Mouse (Mus musculus) stomach, embryonic 16.5 days (tissue): ENCODE results near the gene Tnks1bp1. TPM values are rescaled to one million over a fixed set of nuclear protein-coding genes. Genes with fewer than 3 reads are reported as not detected.

ENCODE experiments used
- ATAC-seq: fragments of 200-750 bp; cut with Nextera tagmentation; 2 replicates; pipeline ENCODE4 v1.8.0; 2017; ENCODE audit warnings: moderate number of reproducible peaks, moderate TSS enrichment; ENCODE audit not compliant: insufficient read depth, low FRiP score
- H3K27ac ChIP-seq: fragments of 300-500 bp; sonication (generic); 2 replicates; pipeline ENCODE4 v1.5.1; 2014; ENCODE audit warnings: low read length
- H3K27me3 ChIP-seq: fragments of 300-500 bp; sonication (generic); 2 replicates; pipeline ENCODE4 v1.6.1; 2014; ENCODE audit warnings: low read length, control low read depth, mixed read lengths; ENCODE audit not compliant: control insufficient read depth, insufficient read depth
- H3K36me3 ChIP-seq: fragments of 300-500 bp; sonication (generic); 2 replicates; pipeline ENCODE4 v1.6.1; 2014; ENCODE audit warnings: low read length; ENCODE audit not compliant: control insufficient read depth, insufficient read depth
- H3K4me1 ChIP-seq: fragments of 300-500 bp; sonication (generic); 2 replicates; pipeline ENCODE4 v1.6.1; 2014; ENCODE audit warnings: low read length, control low read depth, mixed read lengths; ENCODE audit not compliant: control insufficient read depth, insufficient read depth
- H3K4me2 ChIP-seq: fragments of 300-500 bp; sonication (generic); 2 replicates; pipeline ENCODE4 v1.6.1; 2014; ENCODE audit warnings: low read depth, low read length, mixed read lengths
- H3K4me3 ChIP-seq: fragments of 300-500 bp; sonication (generic); replicated peaks from 2 replicates; pipeline ENCODE4 v1.5.1; 2014; ENCODE audit warnings: mild to moderate bottlenecking, low read length
- H3K9ac ChIP-seq: fragments of 300-500 bp; sonication (generic); 2 replicates; pipeline ENCODE4 v1.6.1; 2014; ENCODE audit warnings: low read length
- H3K9me3 ChIP-seq: fragments of 300-500 bp; sonication (generic); replicated peaks from 2 replicates; pipeline ENCODE4 v1.6.1; 2016; ENCODE audit warnings: low read length, control low read depth; ENCODE audit not compliant: control insufficient read depth
- WGBS: fragments of 180-500 bp; shearing (Covaris S2); extraction: QIAGEN DNeasy Blood & Tissue Kit; methylation state at CpG from one replicate; pipeline ENCODE4 v1.1.7; 2014; 5-methylcytosine and 5-hydroxymethylcytosine counted together
- polyA plus RNA-seq: library from polyadenylated mRNA; unstranded; fragments of >200 nt; fragmentation: Nextera tagmentation; extraction: Ambion mirVana; gene quantifications from 2 replicates; pipeline ENCODE4 v1.2.1, GENCODE M21; 2015

Gene Tnks1bp1
- polyA plus RNA-seq, 1 experiment from 2014 or later: 66.9 TPM

DNA sequence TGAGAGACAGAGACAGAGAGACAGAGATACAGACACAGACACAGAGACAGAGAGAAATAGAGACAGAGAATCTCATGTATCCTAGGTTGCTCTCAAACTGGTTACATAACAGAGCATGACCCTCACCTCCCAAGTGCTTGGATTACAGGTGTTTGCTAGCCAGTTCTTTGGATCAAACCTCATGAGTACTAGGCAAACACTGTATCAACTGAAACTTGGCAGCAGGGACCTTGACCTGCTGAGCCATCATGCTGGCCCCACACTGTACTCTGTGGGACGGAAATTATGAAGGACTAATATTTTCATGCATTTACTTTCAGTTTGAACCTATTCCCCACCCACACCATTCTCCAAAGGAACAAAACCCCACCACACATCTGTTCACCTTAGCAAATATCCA, 45.6 kb downstream of the Tnks1bp1 start:
- WGBS: 53% methylated on average over 1 of the region's 1 CpGs
- Histone ChIP-seq H3K36me3 (no peaks in the 10 kb centered on the region), H3K27ac (no peak overlapping the region; the same call in 1 of the 2 replicates), H3K4me1 (peaks cover 7% of the 10 kb centered on the region; the same call in 1 of the 2 replicates), H3K9me3 (no peaks in the 10 kb centered on the region), H3K9ac (no peak overlapping the region), H3K4me2 (no peak overlapping the region), H3K27me3 (no peaks in the 10 kb centered on the region), H3K4me3 (no peak overlapping the region)
- ATAC-seq: peak; percentile 65; the same call in 1 of the 2 replicates

DNA sequence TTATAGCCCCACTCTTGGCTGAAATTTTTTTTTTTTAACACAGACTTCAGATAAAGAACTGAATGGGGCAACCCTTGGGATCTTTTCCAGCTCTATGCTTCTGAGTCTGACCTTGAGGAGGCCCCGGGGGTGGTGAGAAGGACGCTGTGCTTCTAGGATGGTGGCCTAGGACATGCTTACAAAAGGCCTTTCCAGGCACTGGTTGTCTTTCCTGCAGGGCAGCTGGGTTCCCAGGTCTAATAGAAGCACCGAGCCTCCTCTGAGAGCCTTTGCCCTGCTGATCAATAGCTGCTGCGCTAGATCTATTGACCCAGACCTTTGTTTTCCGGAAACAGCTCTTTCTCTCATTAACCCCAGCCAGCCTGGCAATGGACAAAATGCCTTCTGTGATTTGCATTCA, 48.1 kb downstream of the Tnks1bp1 start:
- 0 out of 2 replicates have a peak, but pooled peaks cover 6% of the 10 kb centered on the region for H3K4me1 ChIP-seq
- no peak overlapping the region for H3K4me3 ChIP-seq
- ATAC-seq: no peak

DNA sequence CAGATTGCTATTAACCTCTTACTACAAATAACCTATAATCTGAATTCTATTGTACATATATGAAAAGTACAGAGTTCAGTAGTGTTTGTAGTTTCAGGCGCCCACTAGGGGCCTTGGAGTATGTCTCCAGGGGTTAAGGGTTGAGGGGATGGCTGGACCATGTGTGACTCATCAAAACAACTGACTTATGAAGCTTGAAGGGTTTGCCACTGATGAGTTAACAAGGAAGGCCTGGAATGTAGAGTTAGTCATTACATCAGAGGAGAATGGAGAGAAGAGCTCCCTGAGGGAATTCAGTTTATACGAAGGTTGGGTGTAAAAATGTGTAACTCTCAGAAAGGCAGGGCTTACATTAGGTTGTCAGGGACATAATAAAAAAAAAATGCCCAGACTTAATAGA, 50.2 kb downstream of the Tnks1bp1 start:
- WGBS: 79% methylated on average over 2 of the region's 2 CpGs
- Histone ChIP-seq H3K27me3 (no peaks in the 10 kb centered on the region), H3K9ac (no peak overlapping the region), H3K4me2 (no peak overlapping the region), H3K36me3 (no peaks in the 10 kb centered on the region), H3K9me3 (peaks cover 4% of the 10 kb centered on the region; the same call in 1 of the 2 replicates), H3K27ac (no peak overlapping the region), H3K4me1 (0 out of 2 replicates have a peak, but pooled peaks cover 6% of the 10 kb centered on the region), H3K4me3 (no peak overlapping the region)
- no peak for ATAC-seq

More for the DNA sequence above, 48.1 kb downstream of the Tnks1bp1 start:
- 39% methylated on average over 5 of the region's 5 CpGs for WGBS
- H3K27me3 ChIP-seq: no peaks in the 10 kb centered on the region
- H3K4me2 ChIP-seq: no peak overlapping the region
- H3K27ac ChIP-seq: no peak overlapping the region
- H3K9me3 ChIP-seq: peaks cover 3% of the 10 kb centered on the region; the same call in 1 of the 2 replicates
- no peaks in the 10 kb centered on the region for H3K36me3 ChIP-seq
- no peak overlapping the region for H3K9ac ChIP-seq

DNA sequence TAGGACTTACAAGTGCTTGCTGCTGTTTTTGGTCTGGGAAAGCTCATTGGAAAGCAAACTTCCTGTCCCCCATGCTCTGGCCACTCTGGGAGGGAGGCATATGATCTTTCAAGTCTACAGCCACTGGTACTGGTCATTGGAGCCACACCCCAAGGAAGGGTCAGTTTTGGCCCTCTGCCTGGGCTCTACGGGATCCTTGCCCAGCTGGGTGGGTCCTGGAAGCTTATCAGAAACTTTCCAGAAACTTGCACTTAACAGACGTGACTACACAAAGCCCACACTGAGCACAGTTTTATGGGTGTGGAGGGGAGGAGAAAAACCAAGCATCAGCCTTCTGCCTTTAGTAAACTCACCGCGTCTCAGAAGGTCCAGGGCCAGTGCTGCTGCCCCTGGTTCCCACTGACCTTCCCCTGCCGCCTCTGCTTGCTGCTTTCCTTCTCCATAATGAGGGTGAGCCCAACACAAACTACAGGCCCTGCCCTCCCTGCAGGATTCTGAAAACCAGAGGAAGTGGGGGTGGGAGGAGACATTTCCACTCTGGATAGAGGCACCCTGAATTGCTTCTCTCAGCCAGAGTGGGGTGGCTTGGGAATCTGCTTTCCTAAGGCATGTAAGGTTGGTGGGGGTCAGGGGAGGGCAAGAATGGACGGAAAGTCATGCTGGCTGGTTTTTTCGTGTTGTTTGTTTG, 51.1 kb downstream of the Tnks1bp1 start:
- Histone ChIP-seq H3K27ac (peak overlapping the region; percentile 85), H3K4me1 (0 out of 2 replicates have a peak, but pooled peaks cover 6% of the 10 kb centered on the region), H3K9ac (0 out of 2 replicates have a peak overlapping the region, but pooled peaks have one; percentile 43), H3K9me3 (peaks cover 4% of the 10 kb centered on the region; the same call in 1 of the 2 replicates), H3K4me3 (peak overlapping the region; percentile 25), H3K4me2 (peak overlapping the region; percentile 28), H3K27me3 (no peaks in the 10 kb centered on the region), H3K36me3 (no peaks in the 10 kb centered on the region)
- peak; percentile 88 for ATAC-seq
- 56% methylated on average over 7 of the region's 7 CpGs for WGBS

DNA sequence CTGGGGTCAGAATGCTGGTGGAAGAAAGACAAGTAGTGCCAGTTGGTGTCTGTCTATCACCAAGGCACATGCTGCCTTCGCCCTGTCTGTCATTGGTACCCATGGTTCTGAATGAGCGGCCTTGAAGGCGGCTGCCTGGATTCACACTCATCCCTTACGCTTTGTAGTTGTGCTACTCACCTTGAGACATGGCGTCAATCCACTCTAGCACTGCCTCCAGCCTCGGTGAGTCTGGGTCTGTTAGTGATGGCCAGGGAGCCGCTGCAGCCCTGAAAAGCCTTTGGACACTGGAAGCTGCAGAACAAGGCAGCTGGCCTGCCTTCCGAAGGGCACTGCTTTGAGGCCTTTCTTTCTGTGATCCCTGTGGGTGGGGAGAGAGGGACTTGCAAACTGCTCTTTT, 55.4 kb downstream of the Tnks1bp1 start:
- Histone ChIP-seq H3K4me1 (peaks cover 14% of the 10 kb centered on the region), H3K27me3 (no peaks in the 10 kb centered on the region), H3K9ac (no peak overlapping the region), H3K4me3 (no peak overlapping the region), H3K27ac (no peak overlapping the region), H3K4me2 (no peak overlapping the region), H3K36me3 (no peaks in the 10 kb centered on the region), H3K9me3 (peaks cover 4% of the 10 kb centered on the region; the same call in 1 of the 2 replicates)
- no peak for ATAC-seq
- WGBS: 79% methylated on average over 8 of the region's 8 CpGs

DNA sequence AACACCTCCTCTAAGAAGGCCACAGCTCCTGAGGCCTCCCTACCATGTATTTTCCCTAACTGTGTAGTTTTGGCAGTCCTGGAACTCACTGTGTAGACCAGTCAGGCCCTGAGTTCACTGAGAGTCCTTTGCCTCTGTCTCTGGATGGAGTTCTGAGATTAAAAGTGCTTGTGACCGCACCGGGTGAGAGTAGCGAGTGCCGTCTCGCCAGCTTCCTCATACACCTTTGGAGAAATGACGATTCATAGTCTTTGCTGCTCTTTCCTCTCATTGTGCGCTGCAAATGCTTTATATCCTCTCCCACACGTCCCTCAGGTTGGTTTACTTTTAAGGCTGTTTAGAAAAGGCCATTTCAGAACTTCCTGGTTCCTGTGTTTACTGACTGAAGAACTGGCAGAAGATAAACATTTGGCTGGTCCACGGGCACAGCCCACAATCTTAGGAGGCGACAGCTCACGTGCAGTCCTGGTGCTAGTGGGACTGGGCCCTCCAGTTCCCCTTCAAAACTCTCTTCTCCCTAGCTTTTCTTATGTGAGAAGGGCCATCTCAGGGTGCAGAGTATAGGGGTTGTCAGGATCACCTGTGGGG, 57.7 kb downstream of the Tnks1bp1 start:
- no peaks in the 10 kb centered on the region for H3K27me3 ChIP-seq
- peak overlapping the region; percentile 13; the same call in 1 of the 2 replicates for H3K4me2 ChIP-seq
- H3K36me3 ChIP-seq: no peaks in the 10 kb centered on the region
- peaks cover 4% of the 10 kb centered on the region; the same call in 1 of the 2 replicates for H3K9me3 ChIP-seq
- ATAC-seq: peak; percentile 83
- peak overlapping the region; percentile 23; the same call in 1 of the 2 replicates for H3K9ac ChIP-seq
- peak overlapping the region; percentile 82 for H3K27ac ChIP-seq
- H3K4me3 ChIP-seq: no peak overlapping the region
- peaks cover 8% of the 10 kb centered on the region for H3K4me1 ChIP-seq
- 27% methylated on average over 11 of the region's 11 CpGs for WGBS

DNA sequence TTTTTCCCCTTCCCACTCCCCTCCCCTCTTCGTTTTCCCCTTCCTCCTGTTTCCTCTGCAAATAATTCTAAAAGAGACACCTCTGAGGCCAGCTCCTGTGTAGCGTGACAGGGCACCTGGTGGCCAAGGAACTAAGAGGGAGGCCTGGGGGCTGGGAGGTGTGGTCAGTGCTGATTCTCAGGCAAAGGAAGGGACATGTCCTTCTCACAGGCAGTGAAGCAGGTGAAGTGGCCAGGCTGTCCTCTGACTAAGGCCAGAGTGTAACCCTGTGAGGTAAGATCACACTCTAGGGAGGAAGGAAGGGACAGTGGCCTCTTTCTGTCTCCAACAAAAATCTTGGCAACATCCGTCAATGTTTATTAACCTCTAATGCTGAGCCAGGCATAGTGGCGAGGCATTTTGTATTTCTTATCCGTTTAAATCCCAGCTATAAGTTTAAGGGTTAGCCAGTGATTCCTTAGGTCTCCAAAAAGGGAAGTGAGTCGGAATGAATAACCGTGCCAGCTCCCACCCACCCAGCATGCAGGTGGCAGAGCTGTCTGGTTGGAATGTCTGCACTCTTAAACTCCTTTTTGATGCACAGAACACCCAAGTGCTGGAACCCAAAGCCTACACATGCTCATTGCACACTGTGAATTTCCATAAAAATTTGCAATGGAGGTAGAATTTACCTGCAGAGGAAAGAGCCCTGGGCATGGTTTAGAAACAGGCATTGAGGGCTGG, 58.4 kb downstream of the Tnks1bp1 start:
- Histone ChIP-seq H3K4me1 (peaks cover 8% of the 10 kb centered on the region), H3K9me3 (no peaks in the 10 kb centered on the region; the same call in 1 of the 2 replicates), H3K4me3 (no peak overlapping the region), H3K27me3 (no peaks in the 10 kb centered on the region), H3K27ac (peak overlapping the region; percentile 82), H3K9ac (no peak overlapping the region), H3K36me3 (no peaks in the 10 kb centered on the region), H3K4me2 (no peak overlapping the region)
- ATAC-seq: no peak
- 44% methylated on average over 7 of the region's 7 CpGs for WGBS

DNA sequence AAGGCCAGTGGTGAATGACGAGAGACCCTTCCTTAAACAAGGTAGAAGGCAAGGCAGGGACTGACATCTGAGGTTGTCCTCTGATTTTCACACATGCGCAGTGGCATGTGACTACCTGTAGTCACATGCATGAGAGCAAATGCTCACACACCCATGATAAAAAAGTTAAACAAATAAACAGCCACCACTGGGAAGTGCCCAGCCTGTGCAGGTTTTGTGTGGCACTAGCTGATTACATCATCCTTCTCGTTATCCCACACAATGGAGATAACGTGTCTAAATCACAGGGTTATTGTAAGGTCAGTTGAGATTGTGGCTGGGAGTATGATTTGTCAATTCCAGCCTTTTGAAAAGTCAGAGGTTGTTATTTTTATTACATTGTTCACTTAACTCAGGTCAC, 59.1 kb downstream of the Tnks1bp1 start:
- no peaks in the 10 kb centered on the region for H3K9me3 ChIP-seq
- H3K36me3 ChIP-seq: no peaks in the 10 kb centered on the region
- peak; percentile 87 for ATAC-seq
- peak overlapping the region; percentile 82 for H3K27ac ChIP-seq
- H3K4me1 ChIP-seq: peaks cover 8% of the 10 kb centered on the region
- H3K9ac ChIP-seq: no peak overlapping the region
- 41% methylated on average over 4 of the region's 4 CpGs for WGBS
- H3K27me3 ChIP-seq: no peaks in the 10 kb centered on the region
- H3K4me3 ChIP-seq: no peak overlapping the region
- no peak overlapping the region for H3K4me2 ChIP-seq
